Mouse (Mus musculus) lung, embryonic 14.5 days (tissue): ENCODE results near the gene Srsf2. TPM values are rescaled to one million over a fixed set of nuclear protein-coding genes. Genes with fewer than 3 reads are reported as not detected.

Source experiments
- ATAC-seq: fragments of 200-750 bp; cut with Nextera tagmentation; 2 replicates; pipeline ENCODE4 v1.8.0; 2017; ENCODE audit warnings: mild to moderate bottlenecking, moderate TSS enrichment, moderate library complexity; ENCODE audit not compliant: insufficient read depth
- DNase-seq: peaks from one replicate; pipeline ENCODE4 v3.0.0-alpha.2; 2015
- H3K27ac ChIP-seq: fragments of 300-500 bp; sonication (generic); 2 replicates; pipeline ENCODE4 v1.5.1; 2014; ENCODE audit warnings: low read depth, mild to moderate bottlenecking, moderate library complexity
- H3K27me3 ChIP-seq: fragments of 300-500 bp; sonication (generic); 2 replicates; pipeline ENCODE4 v1.6.1; 2014; ENCODE audit warnings: low read length, control low read depth; ENCODE audit not compliant: insufficient read depth
- H3K36me3 ChIP-seq: fragments of 300-500 bp; sonication (generic); 2 replicates; pipeline ENCODE4 v1.6.1; 2014; ENCODE audit warnings: control low read depth; ENCODE audit not compliant: insufficient read depth
- H3K4me1 ChIP-seq: fragments of 300-500 bp; sonication (generic); 2 replicates; pipeline ENCODE4 v1.6.1; 2014; ENCODE audit warnings: antibody characterized with exemption, control low read depth; ENCODE audit not compliant: insufficient read depth
- H3K4me2 ChIP-seq: fragments of 300-500 bp; sonication (generic); 2 replicates; pipeline ENCODE4 v1.6.1; 2014; ENCODE audit warnings: mild to moderate bottlenecking
- H3K4me3 ChIP-seq: fragments of 300-500 bp; sonication (generic); 2 replicates; pipeline ENCODE4 v1.5.1; 2014; ENCODE audit warnings: low read depth, low read length
- H3K9ac ChIP-seq: fragments of 300-500 bp; sonication (generic); 2 replicates; pipeline ENCODE4 v1.6.1; 2014
- H3K9me3 ChIP-seq: fragments of 300-500 bp; sonication (generic); 2 replicates; pipeline ENCODE4 v1.6.1; 2016; ENCODE audit warnings: low read depth, low read length, control low read depth
- CTCF ChIP-seq: IDR thresholded peaks from 2 replicates; pipeline ENCODE4 v1.5.1; 2016; ENCODE audit warnings: antibody characterized with exemption, low read depth
- WGBS: fragments of 180-500 bp; shearing (Covaris S2); extraction: QIAGEN DNeasy Blood & Tissue Kit; methylation state at CpG from one replicate; pipeline ENCODE4 v1.1.7; 2014; 5-methylcytosine and 5-hydroxymethylcytosine counted together
- polyA plus RNA-seq: library from polyadenylated mRNA; unstranded; fragments of >200 nt; fragmentation: Nextera tagmentation; extraction: Ambion mirVana; gene quantifications from 2 replicates; pipeline ENCODE4 v1.2.1, GENCODE M21; 2014

Srsf2 gene
- polyA plus RNA-seq, 1 experiment from 2014 or later, result 1,045 TPM

DNA sequence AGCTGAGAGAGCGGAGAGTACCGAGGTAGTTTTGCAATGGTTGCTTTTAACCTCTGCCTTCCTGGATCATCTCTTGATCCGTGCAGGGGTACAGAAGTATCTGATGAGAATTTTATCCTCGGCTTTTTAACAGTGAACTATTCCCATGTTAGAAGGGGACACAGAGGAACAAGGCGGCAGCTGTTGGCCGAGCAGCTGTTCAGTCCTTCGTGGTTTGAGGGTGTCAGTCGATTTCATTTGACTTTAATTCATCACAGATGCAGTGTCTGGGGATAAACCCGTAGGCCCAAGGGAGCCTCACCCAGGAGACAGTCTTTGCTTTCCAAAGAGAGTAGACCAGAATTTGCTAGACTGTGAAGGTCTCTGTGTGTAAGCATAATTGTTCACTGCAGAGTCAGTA is 18.6 kb upstream of the Srsf2 start:
- Histone ChIP-seq H3K27ac (no peak overlapping the region), H3K9me3 (no peaks in the 10 kb centered on the region), H3K4me3 (no peak overlapping the region), H3K4me1 (no peaks in the 10 kb centered on the region), H3K36me3 (peaks cover 53% of the 10 kb centered on the region), H3K9ac (no peak overlapping the region), H3K27me3 (no peaks in the 10 kb centered on the region), H3K4me2 (no peak overlapping the region)
- no peak for DNase-seq
- no peak for TF ChIP-seq CTCF
- ATAC-seq, result no peak
- WGBS, result 81% methylated on average over 9 of the region's 9 CpGs

GRCm38 (mm10) chr11:116869641-116870040 is 16.7 kb upstream of the Srsf2 start:
- ATAC-seq, result no peak
- 74% methylated on average over 4 of the region's 4 CpGs for WGBS
- H3K9ac ChIP-seq, result no peak overlapping the region
- peaks cover 60% of the 10 kb centered on the region for H3K36me3 ChIP-seq
- DNase-seq, result no peak
- no peak for TF ChIP-seq CTCF
- no peak overlapping the region for H3K4me3 ChIP-seq
- H3K4me2 ChIP-seq, result no peak overlapping the region
- H3K9me3 ChIP-seq, result no peaks in the 10 kb centered on the region
- no peaks in the 10 kb centered on the region for H3K4me1 ChIP-seq
- H3K27me3 ChIP-seq, result no peaks in the 10 kb centered on the region
- H3K27ac ChIP-seq, result no peak overlapping the region

- H3K4me1 ChIP-seq, result no peaks in the 10 kb centered on the region
- H3K27me3 ChIP-seq, result no peaks in the 10 kb centered on the region
- no peak overlapping the region for H3K4me2 ChIP-seq
- TF ChIP-seq CTCF, result no peak
- H3K9ac ChIP-seq, result no peak overlapping the region
- ATAC-seq, result no peak
- DNase-seq, result peak; percentile 55
- H3K27ac ChIP-seq, result no peak overlapping the region
- 59% methylated on average over 8 of the region's 8 CpGs for WGBS
- peaks cover 60% of the 10 kb centered on the region for H3K36me3 ChIP-seq
- H3K9me3 ChIP-seq, result no peaks in the 10 kb centered on the region
- H3K4me3 ChIP-seq, result no peak overlapping the region
Observed at GRCm38 (mm10) chr11:116869223-116869622, 16.3 kb upstream of the Srsf2 start.

GRCm38 (mm10) chr11:116868129-116868528 is 15.2 kb upstream of the Srsf2 start:
- Histone ChIP-seq H3K36me3 (peaks cover 57% of the 10 kb centered on the region), H3K9me3 (no peaks in the 10 kb centered on the region), H3K27me3 (no peaks in the 10 kb centered on the region), H3K4me1 (no peaks in the 10 kb centered on the region), H3K4me3 (no peak overlapping the region), H3K4me2 (no peak overlapping the region), H3K9ac (no peak overlapping the region), H3K27ac (no peak overlapping the region)
- ATAC-seq, result no peak
- no peak for TF ChIP-seq CTCF
- 73% methylated on average over 3 of the region's 3 CpGs for WGBS
- DNase-seq, result no peak

DNA sequence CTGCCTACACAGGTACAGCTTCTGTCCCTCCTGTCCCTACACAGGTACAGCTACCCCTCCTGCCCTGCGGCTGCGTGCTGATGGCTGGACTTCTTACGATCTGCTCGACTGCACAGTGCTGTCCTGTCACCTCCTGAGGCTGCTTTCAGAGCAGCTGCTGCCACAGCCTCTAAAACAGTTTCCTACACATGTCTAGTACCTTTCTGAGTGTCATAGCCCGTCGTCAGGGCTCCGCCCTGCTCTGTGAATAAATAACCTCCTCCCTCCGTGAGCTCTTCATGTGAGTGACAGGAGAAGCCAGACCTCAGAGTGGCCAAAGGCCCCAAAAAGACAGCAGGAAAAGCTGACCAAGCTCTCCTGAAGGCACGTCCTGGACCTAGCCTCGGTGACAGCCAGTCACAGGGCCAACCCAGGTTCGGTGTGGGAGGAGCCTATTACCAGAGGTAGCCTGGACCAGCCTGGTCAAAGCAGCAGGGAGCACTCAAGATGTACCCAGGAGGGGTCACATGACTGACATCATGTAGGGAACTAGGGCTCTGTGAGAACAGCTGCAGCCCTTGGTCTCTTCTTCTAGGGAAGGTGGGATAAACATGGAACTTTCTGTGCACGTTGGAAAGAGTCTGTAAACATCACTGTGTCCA is 13.2 kb upstream of the Srsf2 start:
- DNase-seq, result no peak
- H3K4me3 ChIP-seq, result no peak overlapping the region
- H3K27me3 ChIP-seq, result no peaks in the 10 kb centered on the region
- no peaks in the 10 kb centered on the region for H3K9me3 ChIP-seq
- no peak overlapping the region for H3K9ac ChIP-seq
- peaks cover 57% of the 10 kb centered on the region for H3K36me3 ChIP-seq
- WGBS, result 67% methylated on average over 12 of the region's 12 CpGs
- no peak overlapping the region for H3K4me2 ChIP-seq
- no peaks in the 10 kb centered on the region for H3K4me1 ChIP-seq
- no peak overlapping the region for H3K27ac ChIP-seq
- TF ChIP-seq CTCF, result no peak
- ATAC-seq, result no peak

GRCm38 (mm10) chr11:116864444-116864843 is 11.6 kb upstream of the Srsf2 start:
- Histone ChIP-seq H3K4me1 (no peaks in the 10 kb centered on the region), H3K4me2 (no peak overlapping the region), H3K9ac (no peak overlapping the region), H3K27me3 (no peaks in the 10 kb centered on the region), H3K9me3 (no peaks in the 10 kb centered on the region), H3K27ac (no peak overlapping the region), H3K36me3 (peaks cover 64% of the 10 kb centered on the region), H3K4me3 (no peak overlapping the region)
- TF ChIP-seq CTCF, result no peak
- ATAC-seq (no peak), DNase-seq (no peak)
- 44% methylated on average over 10 of the region's 10 CpGs for WGBS

DNA sequence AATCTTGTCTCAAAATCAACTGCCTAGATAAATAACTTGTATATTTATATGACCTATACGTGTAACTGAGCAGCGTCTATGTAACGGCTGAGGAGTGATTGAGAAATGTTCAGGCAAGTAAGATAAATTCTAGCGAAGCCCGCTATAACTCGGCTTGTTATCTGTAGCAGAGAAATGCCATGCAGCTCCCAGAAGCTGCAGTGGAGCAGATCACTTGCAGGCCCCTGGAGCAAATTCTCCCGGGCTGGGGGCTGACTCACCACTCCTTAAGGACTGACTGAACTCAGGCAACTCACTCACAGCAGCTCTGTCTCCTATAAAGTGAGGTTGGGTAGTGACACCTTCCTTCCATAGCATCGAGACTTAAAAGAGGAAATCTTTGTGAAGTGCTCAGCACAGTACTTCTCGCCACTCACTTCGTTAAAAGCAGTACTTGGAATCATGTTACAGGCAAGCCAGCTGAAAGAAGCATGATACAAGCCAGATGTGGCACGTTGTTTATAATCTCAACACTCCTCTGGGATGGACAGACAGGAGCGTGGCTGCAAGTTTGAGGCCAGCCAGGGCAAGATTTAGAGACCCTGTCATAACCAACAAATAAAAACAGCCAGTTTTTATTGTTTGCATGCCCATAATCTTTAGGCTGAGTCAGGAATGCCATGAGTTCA is 4.4 kb upstream of the Srsf2 start:
- H3K36me3 ChIP-seq, result peaks cover 36% of the 10 kb centered on the region
- no peaks in the 10 kb centered on the region for H3K27me3 ChIP-seq
- H3K9ac ChIP-seq, result no peak overlapping the region
- no peak for ATAC-seq
- H3K27ac ChIP-seq, result no peak overlapping the region
- H3K4me2 ChIP-seq, result no peak overlapping the region
- H3K4me3 ChIP-seq, result no peak overlapping the region
- H3K9me3 ChIP-seq, result no peaks in the 10 kb centered on the region
- no peak for TF ChIP-seq CTCF
- 49% methylated on average over 12 of the region's 12 CpGs for WGBS
- no peaks in the 10 kb centered on the region for H3K4me1 ChIP-seq
- no peak for DNase-seq
